Mouse (Mus musculus) kidney, embryonic 16.5 days (tissue): ENCODE measurements around the gene Gjd2. TPM values are rescaled to one million over a fixed set of nuclear protein-coding genes. Genes with fewer than 3 reads are reported as not detected.

Source experiments
- ATAC-seq: fragments of 200-750 bp; cut with Nextera tagmentation; 2 replicates; pipeline ENCODE4 v1.8.0; 2017; ENCODE audit warnings: moderate TSS enrichment; ENCODE audit not compliant: low FRiP score, low TSS enrichment
- H3K27ac ChIP-seq: fragments of 300-500 bp; sonication (generic); 2 replicates; pipeline ENCODE4 v1.5.1; 2014; ENCODE audit warnings: low read length
- H3K27me3 ChIP-seq: fragments of 300-500 bp; sonication (generic); 2 replicates; pipeline ENCODE4 v1.6.1; 2014; ENCODE audit warnings: low read length, control low read depth, mixed read lengths; ENCODE audit not compliant: insufficient read depth
- H3K36me3 ChIP-seq: fragments of 300-500 bp; sonication (generic); 2 replicates; pipeline ENCODE4 v1.6.1; 2014; ENCODE audit warnings: low read length, control low read depth, mixed read lengths; ENCODE audit not compliant: insufficient read depth
- H3K4me1 ChIP-seq: fragments of 300-500 bp; sonication (generic); 2 replicates; pipeline ENCODE4 v1.6.1; 2014; ENCODE audit warnings: low read length, control low read depth, mixed read lengths; ENCODE audit not compliant: insufficient read depth
- H3K4me2 ChIP-seq: fragments of 300-500 bp; sonication (generic); replicated peaks from 2 replicates; pipeline ENCODE4 v1.6.1; 2014; ENCODE audit warnings: low read depth, low read length
- H3K4me3 ChIP-seq: fragments of 300-500 bp; sonication (generic); 2 replicates; pipeline ENCODE4 v1.5.1; 2014; ENCODE audit warnings: mild to moderate bottlenecking, low read length
- H3K9ac ChIP-seq: fragments of 300-500 bp; sonication (generic); replicated peaks from 2 replicates; pipeline ENCODE4 v1.6.1; 2014; ENCODE audit warnings: low read length
- H3K9me3 ChIP-seq: fragments of 300-500 bp; sonication (generic); 2 replicates; pipeline ENCODE4 v1.6.1; 2016; ENCODE audit warnings: low read length, control low read depth
- WGBS: fragments of 180-500 bp; shearing (Covaris S2); extraction: QIAGEN DNeasy Blood & Tissue Kit; methylation state at CpG from one replicate; pipeline ENCODE4 v1.1.7; 2014; 5-methylcytosine and 5-hydroxymethylcytosine counted together
- polyA plus RNA-seq: library from polyadenylated mRNA; unstranded; fragments of >200 nt; fragmentation: Nextera tagmentation; extraction: Ambion mirVana; gene quantifications from 2 replicates; pipeline ENCODE4 v1.2.1, GENCODE M21; 2015

Gene Gjd2
- polyA plus RNA-seq, 1 experiment from 2014 or later, result 0.07 TPM

DNA sequence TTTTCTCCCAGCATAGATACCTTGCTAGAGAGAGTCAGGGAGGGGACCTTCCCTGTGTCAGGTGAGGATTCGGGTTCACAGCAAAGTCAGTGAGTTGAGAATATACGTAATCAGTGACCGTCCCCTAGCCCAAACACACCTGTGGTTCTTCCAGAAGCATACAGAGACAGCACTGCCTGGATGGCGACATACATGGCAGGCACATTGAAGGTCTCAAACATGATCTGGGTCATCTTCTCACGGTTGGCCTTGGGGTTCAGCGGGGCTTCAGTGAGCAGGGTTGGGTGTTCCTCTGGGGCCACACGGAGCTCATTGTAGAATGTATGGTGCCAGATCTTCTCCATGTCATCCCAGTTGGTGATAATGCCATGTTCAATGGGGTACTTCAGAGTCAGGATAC, 36.7 kb upstream of the Gjd2 start:
- 94% methylated on average over 7 of the region's 7 CpGs for WGBS
- Histone ChIP-seq H3K4me1 (no peaks in the 10 kb centered on the region), H3K27ac (no peak overlapping the region), H3K9ac (no peak overlapping the region), H3K9me3 (no peaks in the 10 kb centered on the region), H3K36me3 (no peaks in the 10 kb centered on the region), H3K27me3 (no peaks in the 10 kb centered on the region), H3K4me2 (no peak overlapping the region), H3K4me3 (no peak overlapping the region)
- ATAC-seq, result no peak

GRCm38 (mm10) chr2:114049372-114049771, 36.0 kb upstream of the Gjd2 start:
- Histone ChIP-seq H3K4me3 (no peak overlapping the region), H3K27me3 (no peaks in the 10 kb centered on the region), H3K9me3 (no peaks in the 10 kb centered on the region), H3K27ac (no peak overlapping the region), H3K4me2 (no peak overlapping the region), H3K9ac (no peak overlapping the region), H3K36me3 (no peaks in the 10 kb centered on the region), H3K4me1 (no peaks in the 10 kb centered on the region)
- 93% methylated on average over 7 of the region's 7 CpGs for WGBS
- ATAC-seq, result no peak

DNA sequence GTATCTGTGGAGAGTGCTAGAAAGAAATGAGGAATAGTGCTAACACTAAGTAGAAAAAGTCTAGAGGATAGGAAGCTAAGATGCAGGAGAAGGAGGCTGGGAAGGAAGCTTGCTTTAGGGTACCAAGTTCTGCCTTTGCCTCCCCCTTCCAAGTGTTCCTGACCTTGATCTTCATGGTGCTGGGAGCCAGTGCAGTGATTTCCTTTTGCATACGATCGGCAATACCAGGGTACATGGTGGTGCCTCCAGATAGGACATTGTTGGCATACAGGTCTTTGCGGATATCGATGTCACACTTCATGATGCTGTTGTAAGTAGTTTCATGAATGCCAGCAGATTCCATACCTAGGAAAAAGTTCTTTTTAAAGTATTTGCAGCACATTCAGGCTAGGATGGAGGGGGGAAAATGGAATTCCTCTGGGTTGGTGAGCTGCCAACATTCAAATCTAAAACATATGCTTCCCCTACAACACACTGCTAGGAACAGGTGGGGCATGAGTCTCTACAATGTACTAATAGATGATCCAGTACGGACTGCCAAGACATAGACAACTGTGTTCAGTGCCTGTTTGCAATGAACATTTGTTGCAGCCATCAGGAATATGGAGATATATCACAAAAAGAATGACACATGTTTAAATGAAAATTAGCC, 34.7 kb upstream of the Gjd2 start:
- Histone ChIP-seq H3K4me2 (no peak overlapping the region), H3K9me3 (no peaks in the 10 kb centered on the region), H3K27ac (no peak overlapping the region), H3K4me1 (no peaks in the 10 kb centered on the region), H3K27me3 (no peaks in the 10 kb centered on the region), H3K36me3 (no peaks in the 10 kb centered on the region), H3K4me3 (no peak overlapping the region), H3K9ac (no peak overlapping the region)
- no peak for ATAC-seq
- WGBS, result 88% methylated on average over 5 of the region's 5 CpGs

DNA sequence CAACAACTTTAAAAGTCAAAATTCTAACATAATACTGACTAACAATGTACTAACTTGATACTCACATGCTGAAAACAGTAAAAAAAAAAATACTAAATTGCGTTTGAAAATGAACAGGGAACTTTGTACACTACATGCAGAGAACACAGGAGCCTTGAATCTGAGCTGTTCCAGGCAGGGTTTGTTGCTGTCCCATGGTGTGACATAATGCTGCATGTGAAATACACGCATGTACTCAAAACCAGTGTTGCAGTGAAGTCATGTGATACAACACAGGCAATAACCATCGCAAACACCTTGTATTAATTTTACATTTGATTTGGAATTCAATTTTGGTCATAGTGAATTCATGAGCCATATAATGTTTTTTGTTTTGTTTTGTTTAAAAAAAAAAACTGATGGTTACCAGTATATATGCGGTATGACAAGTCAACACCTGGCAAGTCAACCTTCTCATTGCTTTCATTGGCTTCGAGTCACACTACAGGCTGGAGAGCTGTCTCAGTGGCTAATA, 32.8 kb upstream of the Gjd2 start:
- no peak for ATAC-seq
- H3K27me3 ChIP-seq, result no peaks in the 10 kb centered on the region
- no peak overlapping the region for H3K9ac ChIP-seq
- H3K9me3 ChIP-seq, result no peaks in the 10 kb centered on the region
- no peak overlapping the region for H3K4me3 ChIP-seq
- no peak overlapping the region for H3K4me2 ChIP-seq
- H3K4me1 ChIP-seq, result no peaks in the 10 kb centered on the region
- WGBS, result 87% methylated on average over 5 of the region's 5 CpGs
- no peaks in the 10 kb centered on the region for H3K36me3 ChIP-seq
- H3K27ac ChIP-seq, result no peak overlapping the region

GRCm38 (mm10) chr2:114037926-114038325, 24.5 kb upstream of the Gjd2 start:
- H3K4me2 ChIP-seq, result no peak overlapping the region
- no peaks in the 10 kb centered on the region for H3K27me3 ChIP-seq
- no peak for ATAC-seq
- WGBS, result 69% methylated on average over 2 of the region's 2 CpGs
- H3K9ac ChIP-seq, result no peak overlapping the region
- H3K9me3 ChIP-seq, result no peaks in the 10 kb centered on the region
- no peak overlapping the region for H3K4me3 ChIP-seq
- no peaks in the 10 kb centered on the region for H3K4me1 ChIP-seq
- no peak overlapping the region for H3K27ac ChIP-seq
- no peaks in the 10 kb centered on the region for H3K36me3 ChIP-seq

DNA sequence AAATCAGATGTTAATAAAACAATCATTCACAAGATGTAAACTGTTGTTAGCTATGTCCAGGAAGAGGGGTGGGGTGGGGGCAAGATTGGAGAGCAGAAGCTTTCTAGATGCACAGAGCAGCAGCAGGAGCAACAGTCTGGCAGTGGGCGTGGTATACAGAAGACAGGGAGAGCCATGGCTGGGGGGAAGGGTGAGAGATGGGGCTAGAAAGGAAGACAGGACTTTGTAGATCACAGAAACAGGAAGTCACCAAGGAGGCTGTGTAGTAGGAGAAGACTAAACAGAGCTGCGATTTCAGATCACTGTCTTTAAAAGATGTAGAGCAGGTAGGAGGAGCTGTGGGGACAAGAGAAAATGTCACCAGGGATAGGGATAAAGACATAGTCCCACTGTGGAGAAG, 18.8 kb upstream of the Gjd2 start:
- Histone ChIP-seq H3K4me3 (no peak overlapping the region), H3K9me3 (no peaks in the 10 kb centered on the region), H3K9ac (no peak overlapping the region), H3K4me1 (no peaks in the 10 kb centered on the region), H3K36me3 (no peaks in the 10 kb centered on the region), H3K27me3 (no peaks in the 10 kb centered on the region), H3K27ac (no peak overlapping the region), H3K4me2 (no peak overlapping the region)
- ATAC-seq, result no peak
- 47% methylated on average over 2 of the region's 2 CpGs for WGBS

- no peak overlapping the region for H3K4me3 ChIP-seq
- no peak for ATAC-seq
- H3K9ac ChIP-seq, result no peak overlapping the region
- no peak overlapping the region for H3K4me2 ChIP-seq
- no peaks in the 10 kb centered on the region for H3K9me3 ChIP-seq
- H3K36me3 ChIP-seq, result no peaks in the 10 kb centered on the region
- 91% methylated on average over 6 of the region's 6 CpGs for WGBS
- H3K4me1 ChIP-seq, result no peaks in the 10 kb centered on the region
- H3K27me3 ChIP-seq, result no peaks in the 10 kb centered on the region
- H3K27ac ChIP-seq, result no peak overlapping the region
Observed at GRCm38 (mm10) chr2:114023383-114023782, 10.0 kb upstream of the Gjd2 start.

DNA sequence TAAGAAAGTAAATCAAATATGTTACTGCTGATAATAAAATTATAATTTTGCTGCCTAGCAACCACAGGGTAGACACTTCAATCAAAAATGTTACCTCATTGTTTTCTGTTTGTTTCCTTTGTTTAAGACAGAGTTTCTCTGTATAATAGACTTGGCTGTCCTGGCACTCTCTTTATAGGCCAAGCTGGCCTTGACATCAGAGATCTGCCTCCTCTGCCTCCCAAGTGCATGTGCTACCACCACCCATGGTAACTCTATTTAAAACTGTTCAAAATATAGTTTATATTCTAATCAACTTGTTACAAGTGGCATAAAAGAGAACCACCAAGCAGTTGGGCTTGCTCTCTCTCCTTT, 6.8 kb upstream of the Gjd2 start:
- peaks cover 14% of the 10 kb centered on the region for H3K27me3 ChIP-seq
- H3K4me3 ChIP-seq, result no peak overlapping the region
- no peaks in the 10 kb centered on the region for H3K4me1 ChIP-seq
- ATAC-seq, result no peak
- no peak overlapping the region for H3K4me2 ChIP-seq
- no peak overlapping the region for H3K27ac ChIP-seq
- no peaks in the 10 kb centered on the region for H3K36me3 ChIP-seq
- H3K9me3 ChIP-seq, result no peaks in the 10 kb centered on the region
- H3K9ac ChIP-seq, result no peak overlapping the region

- Histone ChIP-seq H3K4me1 (no peaks in the 10 kb centered on the region), H3K9me3 (no peaks in the 10 kb centered on the region), H3K27me3 (peaks cover 20% of the 10 kb centered on the region), H3K27ac (no peak overlapping the region), H3K36me3 (no peaks in the 10 kb centered on the region), H3K4me3 (no peak overlapping the region), H3K9ac (no peak overlapping the region), H3K4me2 (no peak overlapping the region)
- no peak for ATAC-seq
- 86% methylated on average over 11 of the region's 11 CpGs for WGBS
Observed at GRCm38 (mm10) chr2:114019474-114020209, 6.2 kb upstream of the Gjd2 start.

- Histone ChIP-seq H3K27me3 (peaks cover 35% of the 10 kb centered on the region), H3K36me3 (no peaks in the 10 kb centered on the region)
Observed at GRCm38 (mm10) chr2:114018136-114018535, 4.7 kb upstream of the Gjd2 start.

More at GRCm38 (mm10) chr2:114018136-114018535, 4.7 kb upstream of the Gjd2 start:
- Histone ChIP-seq H3K9me3 (no peaks in the 10 kb centered on the region), H3K9ac (no peak overlapping the region), H3K27ac (no peak overlapping the region), H3K4me2 (no peak overlapping the region), H3K4me3 (no peak overlapping the region), H3K4me1 (0 out of 2 replicates have a peak, but pooled peaks cover 4% of the 10 kb centered on the region)
- ATAC-seq, result no peak
- WGBS, result 37% methylated on average over 10 of the region's 10 CpGs
